Mouse (Mus musculus) mouse trophoblast stem cell (cell line): ENCODE measurements around the gene Tas2r140.

Experiments
- in situ Hi-C, 2 experiments: fragments of 300-500 bp; cut with MseI, MboI; formaldehyde crosslinking; loops; 2 replicates in 1 of 2; 3 replicates in 1 of 2; pipeline ENCODE4 v1.15.1; 2025

Tas2r140 gene

DNA sequence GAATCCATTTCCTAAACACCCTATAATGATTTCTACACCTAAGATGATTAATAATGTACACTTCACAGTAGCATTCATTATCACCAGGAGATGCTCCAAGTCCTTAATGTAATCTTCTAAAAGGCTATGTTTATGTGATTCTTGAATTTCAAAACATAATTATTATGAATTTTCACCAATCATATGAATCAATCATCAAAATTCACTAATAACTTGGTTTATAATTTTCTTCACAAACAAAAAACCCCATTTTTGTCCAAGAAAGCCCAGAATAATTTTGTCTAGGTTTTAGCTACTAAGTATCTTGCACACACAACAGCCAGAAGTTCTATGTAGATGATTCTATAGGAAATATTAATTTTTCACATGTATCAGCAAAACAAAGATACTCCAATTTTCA, at the start of gene Tas2r140:
TSS of gene Tas2r140 (minus strand) at position 101 of the 400 bp plus-strand sequence.
- in situ Hi-C loops: no loop called here

DNA sequence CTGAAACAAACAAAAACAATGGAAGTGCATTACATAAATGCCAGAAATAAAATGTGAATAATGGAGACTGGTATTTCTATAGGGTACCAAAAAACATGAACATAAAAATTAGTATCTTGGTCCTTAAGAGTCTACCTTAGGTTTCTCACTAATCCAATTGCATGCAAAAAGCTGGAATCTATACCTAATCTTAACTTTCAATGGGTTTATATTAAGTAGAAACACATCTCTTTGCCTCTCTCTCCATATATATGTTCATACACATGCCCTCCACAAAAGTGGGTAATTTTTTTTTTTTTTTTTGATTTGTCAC, 48.9 kb upstream of the Tas2r140 start, which contains the start of gene Smim10l1:
TSS of gene Smim10l1 (plus strand) at position 301 of the 313 bp plus-strand sequence.
- in situ Hi-C loops: no loop called here

DNA sequence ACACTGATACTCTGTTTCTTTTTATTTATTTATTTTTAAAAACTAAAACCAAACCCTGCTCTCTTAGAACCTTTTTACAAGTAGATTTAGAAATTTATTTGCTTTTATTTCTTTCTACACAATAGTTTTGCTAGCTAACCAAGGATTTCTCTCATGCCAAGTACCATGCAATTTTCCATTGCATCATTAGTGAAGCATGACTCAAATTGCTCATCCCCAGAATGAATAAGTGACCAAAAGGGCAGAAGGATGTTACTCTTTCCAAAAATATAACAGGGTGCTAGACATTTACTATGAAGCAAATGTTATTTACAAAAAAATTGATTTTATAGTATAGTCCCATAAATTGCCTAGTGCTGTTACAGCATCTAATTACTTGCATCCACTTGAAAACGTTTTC, 46.8 kb upstream of the Tas2r140 start:
- in situ Hi-C loops: no loop called here

DNA sequence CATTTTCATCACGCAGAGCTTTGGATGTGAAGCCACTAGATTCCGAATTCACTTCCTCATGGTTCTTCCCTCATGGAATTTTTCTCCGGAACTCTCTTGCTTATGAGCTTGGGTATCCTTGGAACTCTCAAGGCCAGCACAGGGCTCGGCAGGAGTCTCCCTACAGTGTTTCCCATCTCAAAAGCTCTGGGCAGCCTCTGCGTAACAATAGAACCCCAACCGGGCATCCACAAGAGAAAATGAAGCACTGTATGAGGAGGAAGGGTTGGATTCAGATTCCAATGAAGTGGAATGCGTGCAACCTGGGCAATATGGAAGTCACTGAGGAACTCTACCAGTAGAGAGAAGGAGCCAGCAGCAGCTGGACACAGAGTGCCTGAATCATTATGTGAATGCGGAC, 36.6 kb upstream of the Tas2r140 start:
- in situ Hi-C loops: no loop called here

DNA sequence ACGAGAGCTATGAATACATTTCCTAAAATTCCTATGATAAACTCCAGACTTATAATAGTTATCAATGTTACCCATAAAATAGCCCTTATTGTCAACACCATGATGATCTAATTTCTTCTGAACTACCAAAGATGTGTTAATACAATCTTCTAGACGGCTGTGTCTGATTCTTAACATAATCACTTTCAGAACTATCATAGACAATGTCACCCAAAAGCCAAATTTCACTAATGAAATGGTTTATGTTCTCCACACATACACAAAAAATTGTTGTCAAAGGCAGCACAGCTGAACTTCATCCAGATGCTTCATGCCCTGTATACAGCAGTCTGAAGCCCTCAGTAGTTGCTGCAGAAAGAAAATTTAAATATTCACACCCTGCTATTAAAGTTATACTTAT, 18.6 kb downstream of the Tas2r140 start, which contains the start of gene Tas2r103:
TSS of gene Tas2r103 (minus strand) at position 101 of the 400 bp plus-strand sequence.
- in situ Hi-C loops: no loop called here
